Mouse (Mus musculus) ES-Bruce4 (cell line): Measurements from ENCODE around the gene Peli2.

Source experiments
- CTCF ChIP-seq: IDR thresholded peaks from one replicate; pipeline ENCODE4 v1.8.1; 2011; ENCODE audit warnings: low read depth, low read length
- EP300 ChIP-seq: IDR thresholded peaks from 2 replicates; pipeline ENCODE4 v1.6.1; 2011; ENCODE audit warnings: low read depth, low read length; ENCODE audit not compliant: insufficient read depth
- POLR2A ChIP-seq: IDR thresholded peaks from one replicate; pipeline ENCODE4 v1.8.1; 2011; ENCODE audit warnings: low read length; ENCODE audit not compliant: insufficient read depth

- TF ChIP-seq EP300 (no peak), CTCF (no peak), POLR2A (no peak)
These were observed 78.3 kb downstream of the Peli2 start for GRCm38 (mm10) chr14:48198957-48199356.
